Mouse (Mus musculus) bone marrow, adult 2 months (tissue): ENCODE results near the gene Hk1.

Experiments used
- CTCF ChIP-seq: fragments of 200-500 bp; IDR thresholded peaks from 2 replicates; pipeline ENCODE4 v1.5.1; 2011; ENCODE audit warnings: low read length, control low read depth; ENCODE audit not compliant: control insufficient read depth, insufficient read depth
- POLR2A ChIP-seq: fragments of 200-500 bp; IDR thresholded peaks from 2 replicates; pipeline ENCODE4 v1.6.1; 2011; ENCODE audit warnings: low read depth, mild to moderate bottlenecking, control low read depth, low read length, borderline replicate concordance; ENCODE audit not compliant: control insufficient read depth

- TF ChIP-seq POLR2A (no peak), CTCF (no peak)
Measured at GRCm38 (mm10) chr10:62311464-62311863, 68.2 kb downstream of the Hk1 start.
